Comparison of ENCODE assay signal across 7 mouse cellular contexts in genomic region chr10:104661672-104662071, GRCm38 (mm10).
A peak's percentile ranks its signal among the peaks of the same experiment; 100 is the strongest.
DNase-seq lines count a peak whose midpoint lies in the region; ATAC-seq lines count a peak whose summit lies in the region.

No protein-coding gene starts in this region.

- H3K27ac ChIP-seq in embryonic facial prominence, embryonic 14.5 days (replicated peaks; ENCODE audit: low read depth, low read length): no peak overlapping the region
- no peak overlapping the region; the same call in 1 of the 2 replicates for H3K27ac ChIP-seq in midbrain, embryonic 13.5 days

- no peak overlapping the region for H3K4me2 ChIP-seq in embryonic facial prominence, embryonic 14.5 days (ENCODE audit: low read depth, low read length)
- no peak overlapping the region for H3K4me2 ChIP-seq in midbrain, embryonic 13.5 days (replicated peaks)

- WGBS in embryonic facial prominence, embryonic 14.5 days: 14% methylated on average over 7 of the region's 7 CpGs
- WGBS in midbrain, embryonic 13.5 days: 17% methylated on average over 7 of the region's 7 CpGs

- H3K9me3 ChIP-seq in embryonic facial prominence, embryonic 14.5 days (ENCODE audit: control insufficient read depth, low read length): no peaks in the 10 kb centered on the region
- H3K9me3 ChIP-seq in midbrain, embryonic 13.5 days: no peaks in the 10 kb centered on the region

- H3K4me3 ChIP-seq in embryonic facial prominence, embryonic 14.5 days (ENCODE audit: low read depth, low read length): no peak overlapping the region
- no peak overlapping the region for H3K4me3 ChIP-seq in midbrain, embryonic 13.5 days (replicated peaks)

- H3K9ac ChIP-seq in embryonic facial prominence, embryonic 14.5 days (ENCODE audit: low read depth, low read length): no peak overlapping the region
- H3K9ac ChIP-seq in midbrain, embryonic 13.5 days (replicated peaks): no peak overlapping the region

- no peaks in the 10 kb centered on the region for H3K36me3 ChIP-seq in embryonic facial prominence, embryonic 14.5 days (ENCODE audit: control insufficient read depth, insufficient read depth, low read length)
- no peaks in the 10 kb centered on the region for H3K36me3 ChIP-seq in midbrain, embryonic 13.5 days

- H3K27me3 ChIP-seq in embryonic facial prominence, embryonic 14.5 days (replicated peaks; ENCODE audit: control insufficient read depth, insufficient read depth, low read length): no peaks in the 10 kb centered on the region
- no peaks in the 10 kb centered on the region for H3K27me3 ChIP-seq in midbrain, embryonic 13.5 days

- no peaks in the 10 kb centered on the region for H3K4me1 ChIP-seq in embryonic facial prominence, embryonic 14.5 days (ENCODE audit: control insufficient read depth, insufficient read depth, low read length)
- H3K4me1 ChIP-seq in midbrain, embryonic 13.5 days (replicated peaks): peaks cover 5% of the 10 kb centered on the region; the same call in 1 of the 2 replicates

- 0 out of 2 replicates have a peak, but pooled peaks have one; percentile 30 for ATAC-seq in embryonic facial prominence, embryonic 14.5 days (ENCODE audit: low read depth)
- peak; percentile 82 for ATAC-seq in midbrain, embryonic 13.5 days
- no peak for ATAC-seq in frontal cortex, adult (ENCODE audit: low TSS enrichment)

- peak; percentile 9 for DNase-seq in layer of hippocampus, adult 9-11 months
- no peak for DNase-seq in layer of hippocampus, postnatal 36 days
- DNase-seq in brain, embryonic 18.5 days (ENCODE audit: low read depth, low spot score): peak; percentile 66
- DNase-seq in embryonic facial prominence, embryonic 14.5 days (ENCODE audit: low spot score): peak; percentile 88
- DNase-seq in urinary bladder, postnatal 10 days (ENCODE audit: low spot score): no peak

Comparison
In these comparisons a context has a peak if more than half of its experiments do, and no peak if none do; other contexts are left out.
1. DNase-seq: peak in layer of hippocampus, adult 9-11 months (single experiment), brain, embryonic 18.5 days (single experiment) and embryonic facial prominence, embryonic 14.5 days (single experiment); none in layer of hippocampus, postnatal 36 days (0 of 2) and urinary bladder, postnatal 10 days (single experiment).